Comparison of ENCODE assay signal across 10 mouse cellular contexts in genomic region chr2:178513636-178514071, GRCm38 (mm10).
DNase-seq lines count a peak whose midpoint lies in the region; ATAC-seq and TF ChIP-seq lines count a peak whose summit lies in the region.
"Had no signal": no experiment of that assay in that cellular context is flagged by ENCODE, and none has a peak within 500 bp of the region (broad histone marks: within the 10 kb centered on the region; RNA-seq: fewer than 3 reads in every experiment).

No protein-coding gene starts in this region.

- 25% methylated on average over 16 of the region's 16 CpGs for WGBS in embryonic facial prominence, embryonic 12.5 days
- WGBS in stomach, embryonic 15.5 days, result 45% methylated on average over 16 of the region's 16 CpGs

- peak; percentile 48; the same call in 1 of the 2 replicates for ATAC-seq in embryonic facial prominence, embryonic 12.5 days (ENCODE audit: insufficient number of reproducible peaks, insufficient read depth, low FRiP score, low TSS enrichment)
- 0 out of 2 replicates have a peak, but pooled peaks have one; percentile 16 for ATAC-seq in stomach, embryonic 15.5 days (ENCODE audit: insufficient read depth, low FRiP score, low read depth)

- no peaks in the 10 kb centered on the region for H3K27me3 ChIP-seq in ES-Bruce4 (ENCODE audit: control insufficient read depth, insufficient read depth, low read length, poor library complexity, severe bottlenecking)
- peaks cover 19% of the 10 kb centered on the region for H3K27me3 ChIP-seq in embryonic facial prominence, embryonic 12.5 days
- no peaks in the 10 kb centered on the region for H3K27me3 ChIP-seq in stomach, embryonic 15.5 days (replicated peaks)

- peak overlapping the region; percentile 1; the same call in 1 of the 2 replicates for H3K4me3 ChIP-seq in ES-Bruce4 (ENCODE audit: low read depth, low read length)
- no peak overlapping the region for H3K4me3 ChIP-seq in embryonic facial prominence, embryonic 12.5 days
- H3K4me3 ChIP-seq in stomach, embryonic 15.5 days (replicated peaks), result no peak overlapping the region
- H3K4me3 ChIP-seq: erythroblast, embryonic 14.5 days had no signal

- H3K9me3 ChIP-seq in ES-Bruce4 (replicated peaks; ENCODE audit: control insufficient read depth, insufficient read depth, low read length, poor library complexity, severe bottlenecking), result no peaks in the 10 kb centered on the region
- no peaks in the 10 kb centered on the region for H3K9me3 ChIP-seq in embryonic facial prominence, embryonic 12.5 days
- H3K9me3 ChIP-seq in stomach, embryonic 15.5 days, result no peaks in the 10 kb centered on the region

- TF ChIP-seq POLR2A in ES-Bruce4 (IDR thresholded peaks at IDR 0.05; ENCODE audit: insufficient read depth, low read length), result no peak

- TF ChIP-seq EP300 in ES-Bruce4 (IDR thresholded peaks at IDR 0.05; ENCODE audit: insufficient read depth, low read depth, low read length), result no peak

- no peak for TF ChIP-seq CTCF in ES-Bruce4 (IDR thresholded peaks at IDR 0.05; ENCODE audit: low read depth, low read length)

- H3K4me2 ChIP-seq in embryonic facial prominence, embryonic 12.5 days (replicated peaks), result peak overlapping the region; percentile 16; the same call in 1 of the 2 replicates
- no peak overlapping the region for H3K4me2 ChIP-seq in stomach, embryonic 15.5 days

- H3K36me3 ChIP-seq in ES-Bruce4 (ENCODE audit: control insufficient read depth, insufficient read depth, low read length, poor library complexity, severe bottlenecking), result no peaks in the 10 kb centered on the region
- H3K36me3 ChIP-seq in embryonic facial prominence, embryonic 12.5 days, result no peaks in the 10 kb centered on the region
- H3K36me3 ChIP-seq in stomach, embryonic 15.5 days, result no peaks in the 10 kb centered on the region

- H3K4me1 ChIP-seq in ES-Bruce4 (ENCODE audit: control insufficient read depth, insufficient read depth, low read length), result no peaks in the 10 kb centered on the region
- H3K4me1 ChIP-seq in embryonic facial prominence, embryonic 12.5 days, result peaks cover 23% of the 10 kb centered on the region
- peaks cover 2% of the 10 kb centered on the region; the same call in 1 of the 2 replicates for H3K4me1 ChIP-seq in stomach, embryonic 15.5 days

- H3K9ac ChIP-seq in ES-Bruce4 (ENCODE audit: low read depth, poor library complexity, severe bottlenecking), result no peak overlapping the region
- no peak overlapping the region for H3K9ac ChIP-seq in embryonic facial prominence, embryonic 12.5 days
- H3K9ac ChIP-seq in stomach, embryonic 15.5 days, result no peak overlapping the region

- H3K27ac ChIP-seq in ES-Bruce4 (ENCODE audit: insufficient read depth, low read length), result no peak overlapping the region
- H3K27ac ChIP-seq in embryonic facial prominence, embryonic 12.5 days, result peak overlapping the region; percentile 73
- no peak overlapping the region for H3K27ac ChIP-seq in stomach, embryonic 15.5 days
- H3K27ac ChIP-seq: macrophage had no signal

- DNase-seq in frontal cortex, postnatal 10 days (ENCODE audit: low spot score in 2 of 2), result peak; percentile 35 to 37
- DNase-seq in frontal cortex, postnatal 25 days (ENCODE audit: low spot score in 2 of 2), result no peak
- peak; percentile 23 for DNase-seq in layer of hippocampus, adult 9-11 months
- DNase-seq in adrenal gland, postnatal 14 days, result no peak
- DNase-seq in adrenal gland, postnatal 36 days, result no peak

Comparison
In these comparisons a context has a peak if more than half of its experiments do, and no peak if none do; other contexts are left out.
1. DNase-seq: peak in frontal cortex, postnatal 10 days (2 of 2) and layer of hippocampus, adult 9-11 months (single experiment); none in frontal cortex, postnatal 25 days (0 of 2), adrenal gland, postnatal 14 days (single experiment) and adrenal gland, postnatal 36 days (0 of 2).